Mouse (Mus musculus) fat pad, adult 2 months (tissue): ENCODE measurements around the gene 9430015G10Rik.
"Not testable (repeated sequence)": the region's sequence is repeated elsewhere in the genome, so short reads cannot be mapped to it uniquely, and the experiment has no call there.

Experiments
- DNase-seq: peaks from one replicate; pipeline ENCODE4 v3.0.0-alpha.2; 2011; ENCODE audit warnings: low read depth, low spot score; ENCODE audit errors: extremely low read depth

Gene 9430015G10Rik

DNA sequence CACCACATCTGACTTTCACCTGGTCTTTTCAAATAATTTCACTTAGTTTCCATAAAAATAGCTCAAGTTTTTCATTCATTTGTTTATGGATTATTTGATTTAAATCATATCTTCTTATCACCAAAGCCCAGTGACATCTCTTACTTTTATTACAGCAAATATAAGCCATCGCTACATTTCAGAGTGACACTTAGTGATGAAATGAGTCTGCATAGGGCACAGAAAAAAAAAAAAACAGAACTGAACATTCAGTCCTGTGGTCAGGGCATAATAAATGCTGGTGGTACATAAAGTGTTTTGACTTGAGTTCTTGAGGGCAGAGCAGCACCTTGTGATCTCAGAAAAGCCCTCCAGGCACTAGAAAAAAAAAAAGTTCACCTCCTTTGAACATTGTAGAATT is 13.6 kb upstream of the 9430015G10Rik start:
- no peak for DNase-seq

GRCm38 (mm10) chr4:156097770-156098366 is 11.9 kb upstream of the 9430015G10Rik start:
- DNase-seq, result no peak

GRCm38 (mm10) chr4:156099427-156099826 is 10.4 kb upstream of the 9430015G10Rik start:
- no peak for DNase-seq

GRCm38 (mm10) chr4:156100501-156100900 is 9.3 kb upstream of the 9430015G10Rik start:
- no peak for DNase-seq

GRCm38 (mm10) chr4:156101481-156101903 is 8.3 kb upstream of the 9430015G10Rik start:
- no peak for DNase-seq

DNA sequence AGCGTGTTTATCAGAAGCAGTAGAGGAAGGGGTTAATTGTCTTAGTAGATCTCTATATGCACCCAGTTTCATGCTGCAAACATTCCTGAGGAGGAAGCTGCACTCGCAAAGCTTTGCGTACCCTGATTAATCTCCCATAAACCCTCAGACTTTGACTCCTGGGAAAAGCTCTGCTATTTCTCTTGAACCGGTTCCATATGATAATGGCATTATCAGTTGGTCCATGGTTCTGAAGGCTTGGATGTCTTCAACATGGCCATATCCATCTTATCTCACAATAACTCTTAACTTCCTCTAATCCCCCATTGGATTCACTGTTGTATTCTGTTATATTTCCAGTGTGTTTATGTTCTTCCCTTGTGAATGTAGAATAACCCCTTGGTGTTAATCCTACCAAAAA is 6.4 kb upstream of the 9430015G10Rik start:
- no peak for DNase-seq

GRCm38 (mm10) chr4:156108606-156109546 is 906 bp upstream of the 9430015G10Rik start:
- DNase-seq, result peak; percentile 64

DNA sequence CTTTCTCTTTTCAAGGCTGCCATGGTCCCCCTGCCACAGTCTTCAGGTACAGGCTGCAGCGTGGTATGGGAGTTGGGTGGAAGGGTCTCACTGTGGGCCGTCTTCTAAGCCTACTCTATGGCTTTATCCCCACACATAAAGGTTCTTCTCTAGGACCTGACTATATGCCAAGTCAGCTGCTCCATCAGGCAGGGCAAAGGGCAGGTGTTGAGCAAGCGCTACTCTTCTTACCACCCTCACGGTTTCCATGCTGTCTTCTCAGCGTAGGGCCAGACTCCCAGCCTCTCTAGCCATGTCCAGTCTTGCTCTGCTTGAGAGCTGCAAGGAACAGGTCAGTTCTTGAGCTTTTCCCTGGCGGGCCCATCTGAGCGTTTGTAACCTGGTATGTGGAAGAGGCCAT is 14.3 kb downstream of the 9430015G10Rik start:
- no peak for DNase-seq

DNA sequence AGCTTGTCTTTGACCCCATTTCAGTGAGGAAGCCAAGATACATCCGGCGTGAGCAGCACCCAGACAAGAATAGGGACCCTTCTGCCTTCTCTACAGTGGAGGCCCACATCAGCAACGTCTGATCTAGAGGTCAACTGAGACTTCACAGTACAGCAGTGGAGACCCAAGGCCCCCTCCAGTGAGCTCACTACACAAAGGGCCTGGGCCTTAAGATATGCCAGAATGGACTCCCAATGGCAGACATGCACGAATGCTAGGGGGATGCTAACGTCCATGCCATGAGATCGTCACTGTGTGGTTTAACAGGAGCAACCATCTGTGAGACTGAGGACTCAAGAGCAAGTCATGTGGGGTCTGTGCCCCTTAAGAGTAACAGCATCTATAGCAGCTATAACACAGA is 15.6 kb downstream of the 9430015G10Rik start:
- no peak for DNase-seq

GRCm38 (mm10) chr4:156126841-156127240 is 17.1 kb downstream of the 9430015G10Rik start:
- DNase-seq, result no peak

GRCm38 (mm10) chr4:156128746-156129145 is 19.0 kb downstream of the 9430015G10Rik start:
- no peak for DNase-seq

GRCm38 (mm10) chr4:156130436-156130835 is 20.7 kb downstream of the 9430015G10Rik start, which contains the start of gene Rnf223:
Rnf223 (plus strand) TSS chr4:156130513.
- no peak for DNase-seq

DNA sequence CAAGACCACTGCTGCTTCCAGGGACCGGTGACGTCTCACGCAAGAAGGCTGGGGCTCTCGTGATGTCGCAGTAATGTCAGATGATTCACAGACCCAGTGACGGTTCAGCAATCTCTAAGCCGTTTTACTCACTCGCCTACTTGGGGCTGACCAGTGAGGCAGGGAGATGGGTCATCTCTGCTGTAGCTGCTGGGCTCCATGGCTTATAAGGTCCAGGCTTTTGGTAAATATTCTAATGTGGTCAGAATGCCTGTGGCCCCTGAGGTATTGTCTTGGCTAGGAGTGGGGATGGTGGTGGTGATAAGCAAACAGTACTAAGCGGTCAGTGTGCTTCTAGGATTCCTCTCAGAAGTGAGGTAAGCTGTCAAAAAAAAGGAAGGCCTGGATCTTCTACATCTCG is 21.2 kb downstream of the 9430015G10Rik start:
- DNase-seq, result no peak

GRCm38 (mm10) chr4:156133334-156133733 is 23.6 kb downstream of the 9430015G10Rik start:
- no peak for DNase-seq

GRCm38 (mm10) chr4:156133943-156134605 is 24.3 kb downstream of the 9430015G10Rik start:
- no peak for DNase-seq

DNA sequence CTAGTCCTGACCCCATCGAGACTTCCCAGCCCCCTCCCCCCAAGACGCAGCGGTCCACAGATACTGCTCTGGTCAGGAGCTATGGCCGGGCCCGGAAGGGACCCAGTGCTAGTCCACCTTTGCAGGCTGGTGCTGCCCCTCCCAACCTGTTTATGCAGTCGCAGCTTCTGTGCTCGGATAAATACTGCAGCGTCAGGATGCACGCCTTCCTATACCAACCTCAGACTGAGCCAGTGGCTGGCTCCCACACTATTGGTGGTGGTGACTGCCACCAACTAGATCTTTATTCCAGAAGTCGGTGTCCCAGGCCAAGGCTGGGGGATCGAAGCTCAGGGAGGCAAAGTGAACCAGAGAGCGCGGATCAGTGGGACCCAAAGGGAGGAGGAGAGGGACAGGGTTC is 25.3 kb downstream of the 9430015G10Rik start:
- no peak for DNase-seq

- DNase-seq, result no peak
These were observed 26.0 kb downstream of the 9430015G10Rik start for GRCm38 (mm10) chr4:156135801-156136200.

GRCm38 (mm10) chr4:156136285-156137100 is 26.7 kb downstream of the 9430015G10Rik start:
- DNase-seq, result no peak

- DNase-seq, result not testable (repeated sequence)
These were observed 41.1 kb downstream of the 9430015G10Rik start for GRCm38 (mm10) chr4:156150887-156151286.

DNA sequence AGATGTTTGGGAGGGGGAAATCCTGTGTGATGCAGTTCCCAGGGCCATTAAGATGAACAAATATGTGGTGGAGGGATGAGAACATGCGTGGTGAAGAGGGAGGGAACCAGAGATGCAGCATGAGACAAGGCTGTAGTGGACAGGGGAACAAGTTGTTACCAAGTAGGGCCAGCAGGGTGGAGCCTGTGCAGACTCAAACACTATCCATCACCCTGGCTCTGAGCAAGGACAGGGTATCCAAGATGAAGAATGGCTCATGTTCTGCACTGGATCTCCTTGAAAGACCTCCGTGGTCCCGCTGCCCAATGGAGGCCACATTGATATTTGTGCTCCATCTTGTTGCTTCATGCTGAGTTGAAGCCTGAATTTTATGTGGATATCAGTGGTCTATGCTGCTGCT is 45.0 kb downstream of the 9430015G10Rik start:
- DNase-seq, result no peak

- DNase-seq, result no peak
These were observed 56.7 kb downstream of the 9430015G10Rik start for GRCm38 (mm10) chr4:156166477-156166876.
